Mouse (Mus musculus): Measurements from ENCODE around the gene Adgrl2.

GRCm38 (mm10) chr3:148835136-148835535, 155.2 kb downstream of the Adgrl2 start:
- TF ChIP-seq CTCF (IDR thresholded peaks at IDR 0.05; ENCODE audit: extremely low read depth, insufficient read length, insufficient replicate concordance, low read depth, low read length) (no peak), POLR2A (IDR thresholded peaks at IDR 0.05; ENCODE audit: low read depth, low read length) (no peak)
